In genomic region chr3:105054952-105055351, GRCm38 (mm10) we compare ENCODE assay signal across 9 mouse cellular contexts. TPM values are rescaled to one million over a fixed set of nuclear protein-coding genes. Genes with fewer than 3 reads are reported as not detected.
DNase-seq lines count a peak whose midpoint lies in the region; ATAC-seq and TF ChIP-seq lines count a peak whose summit lies in the region.
"Had no signal": no experiment of that assay in that cellular context is flagged by ENCODE, and none has a peak within 500 bp of the region (broad histone marks: within the 10 kb centered on the region; RNA-seq: fewer than 3 reads in every experiment).

No protein-coding gene starts in this region.

- H3K4me1 ChIP-seq in heart, embryonic 11.5 days (ENCODE audit: control insufficient read depth, insufficient read depth, low read length): peaks cover 28% of the 10 kb centered on the region
- H3K4me1 ChIP-seq in stomach, embryonic 15.5 days: peaks cover 20% of the 10 kb centered on the region
- H3K4me1 ChIP-seq in hindbrain, embryonic 14.5 days (replicated peaks; ENCODE audit: control insufficient read depth, insufficient read depth, low read length): peaks cover 20% of the 10 kb centered on the region

- H3K9me3 ChIP-seq in heart, embryonic 11.5 days (replicated peaks; ENCODE audit: control insufficient read depth, low read length): no peaks in the 10 kb centered on the region
- H3K9me3 ChIP-seq in stomach, embryonic 15.5 days: no peaks in the 10 kb centered on the region
- H3K9me3 ChIP-seq in hindbrain, embryonic 14.5 days (ENCODE audit: control insufficient read depth, low read length): no peaks in the 10 kb centered on the region

- H3K27me3 ChIP-seq in Patski: no peaks in the 10 kb centered on the region
- H3K27me3 ChIP-seq in heart, embryonic 11.5 days (ENCODE audit: control insufficient read depth, insufficient read depth, low read length): no peaks in the 10 kb centered on the region
- H3K27me3 ChIP-seq in stomach, embryonic 15.5 days (replicated peaks): 0 out of 2 replicates have a peak, but pooled peaks cover 5% of the 10 kb centered on the region
- no peaks in the 10 kb centered on the region for H3K27me3 ChIP-seq in hindbrain, embryonic 14.5 days (ENCODE audit: control insufficient read depth, insufficient read depth, low read length)

- H3K4me3 ChIP-seq in heart, embryonic 11.5 days (ENCODE audit: low read depth, low read length): no peak overlapping the region; the same call in 1 of the 2 replicates
- H3K4me3 ChIP-seq in stomach, embryonic 15.5 days (replicated peaks): no peak overlapping the region
- H3K4me3 ChIP-seq in hindbrain, embryonic 14.5 days (replicated peaks; ENCODE audit: low read length): no peak overlapping the region

- POLR2A ChIA-PET in Patski (lab: Charles Lee): interaction anchor here (0.7 to 1.3 kb wide), 6 partner anchors 18 to 188 kb away, joined by 3 read pairs; no protein-coding TSS in a partner anchor

- in situ Hi-C loops in Patski (cut with MboI; ENCODE audit: low pct_unique_long_range_greater_than_20kb): loop anchor here (5.0 to 10.0 kb wide), 5 partner anchors 48 to 530 kb away; partner anchors contain the start of gene Rhoc

- TF ChIP-seq CTCF in Patski (IDR thresholded peaks at IDR 0.05): no peak

- CTCF ChIA-PET in Patski (lab: Charles Lee): interaction anchor here (0.7 to 5.6 kb wide), 10 partner anchors 11 to 266 kb away, joined by 3 to 192 read pairs (median 3); partner anchors contain the start of gene Rhoc

- peak; percentile 74 for ATAC-seq in Patski
- peak; percentile 79 for ATAC-seq in heart, embryonic 11.5 days (replicated peaks; ENCODE audit: insufficient number of reproducible peaks, low FRiP score, low TSS enrichment)
- ATAC-seq in stomach, embryonic 15.5 days (ENCODE audit: insufficient read depth, low FRiP score, low read depth): no peak
- no peak for ATAC-seq in hindbrain, embryonic 14.5 days (ENCODE audit: low FRiP score)
- ATAC-seq in megakaryocyte progenitor cell, adult 5-6 weeks (replicated peaks; ENCODE audit: poor library complexity): no peak

- H3K27ac ChIP-seq in heart, embryonic 11.5 days (ENCODE audit: low read depth, low read length): peak overlapping the region; percentile 94
- peak overlapping the region; percentile 71; the same call in 1 of the 2 replicates for H3K27ac ChIP-seq in stomach, embryonic 15.5 days
- no peak overlapping the region for H3K27ac ChIP-seq in hindbrain, embryonic 14.5 days

- peak overlapping the region; percentile 46 for H3K4me2 ChIP-seq in heart, embryonic 11.5 days
- H3K4me2 ChIP-seq in stomach, embryonic 15.5 days: no peak overlapping the region
- no peak overlapping the region for H3K4me2 ChIP-seq in hindbrain, embryonic 14.5 days (replicated peaks)

- H3K36me3 ChIP-seq in heart, embryonic 11.5 days (ENCODE audit: control insufficient read depth, insufficient read depth, low read length): no peaks in the 10 kb centered on the region
- H3K36me3 ChIP-seq in stomach, embryonic 15.5 days: no peaks in the 10 kb centered on the region
- no peaks in the 10 kb centered on the region for H3K36me3 ChIP-seq in hindbrain, embryonic 14.5 days (replicated peaks; ENCODE audit: control insufficient read depth, insufficient read depth)

- H3K9ac ChIP-seq in heart, embryonic 11.5 days (ENCODE audit: low read depth, low read length): no peak overlapping the region
- H3K9ac ChIP-seq in stomach, embryonic 15.5 days: no peak overlapping the region
- H3K9ac ChIP-seq in hindbrain, embryonic 14.5 days: no peak overlapping the region

- DNase-seq in gastrocnemius, adult 18-20 months (ENCODE audit: low spot score): peak; percentile 76
- no peak for DNase-seq in gastrocnemius, postnatal 4 days (ENCODE audit: low spot score in 2 of 2)
- peak; percentile 100 for DNase-seq in Patski (ENCODE audit: low read depth, low spot score)
- DNase-seq in kidney, postnatal 25 days: peak; percentile 68 to 87
- DNase-seq in hindbrain, embryonic 14.5 days (ENCODE audit: low spot score): no peak

- WGBS in heart, embryonic 11.5 days (ENCODE audit: insufficient replicate concordance): 23% methylated on average over 7 of the region's 7 CpGs
- 52% methylated on average over 7 of the region's 7 CpGs for WGBS in stomach, embryonic 15.5 days
- WGBS in hindbrain, embryonic 14.5 days: 69% methylated on average over 7 of the region's 7 CpGs

RNA-seq across cellular contexts. Expression of gene Cttnbp2nl, which starts 2.0 kb away (rescaled TPM):
- total RNA-seq in gastrocnemius, adult 18-20 months (2021): 1 to 10 TPM; 5.8 to 6.3 TPM
- 10 to 100 TPM; 19.5 to 21.1 TPM for total RNA-seq in gastrocnemius, postnatal 4 days (2021)
- 46.4 TPM for polyA plus RNA-seq in Patski (2021)
- 26.1 and 35.7 TPM in 2 replicates for polyA plus RNA-seq in heart, embryonic 11.5 days (2014; fragmentation: Nextera tagmentation; extraction: Ambion mirVana)
- polyA plus RNA-seq in stomach, embryonic 15.5 days (2015; fragmentation: Nextera tagmentation; extraction: Ambion mirVana): 22.9 and 23.0 TPM in 2 replicates
- polyA plus RNA-seq in hindbrain, embryonic 14.5 days (2014; fragmentation: Nextera tagmentation; extraction: Ambion mirVana): 47.1 and 55.4 TPM in 2 replicates
- total RNA-seq in megakaryocyte progenitor cell, adult 5-6 weeks (2015): 0.17 and 0.39 TPM in 2 replicates
- 0.07 TPM in 1 of 2 replicates, not detected in the other for total RNA-seq in megakaryocyte progenitor cell, adult 5-6 weeks (2017)

RNA-seq across cellular contexts. Expression of gene 4930564D02Rik, which starts 11.7 kb away (rescaled TPM):
- total RNA-seq in gastrocnemius, adult 18-20 months (2021): not detected
- total RNA-seq in gastrocnemius, postnatal 4 days (2021): not detected
- polyA plus RNA-seq in Patski (2021): not detected
- not detected in 2 replicates for polyA plus RNA-seq in heart, embryonic 11.5 days (2014; fragmentation: Nextera tagmentation; extraction: Ambion mirVana)
- not detected in 2 replicates for polyA plus RNA-seq in stomach, embryonic 15.5 days (2015; fragmentation: Nextera tagmentation; extraction: Ambion mirVana)
- polyA plus RNA-seq in hindbrain, embryonic 14.5 days (2014; fragmentation: Nextera tagmentation; extraction: Ambion mirVana): not detected in 2 replicates
- total RNA-seq in megakaryocyte progenitor cell, adult 5-6 weeks (2015): not detected in 2 replicates
- not detected in 2 replicates for total RNA-seq in megakaryocyte progenitor cell, adult 5-6 weeks (2017)
- total RNA-seq: neutrophil, adult 5-6 weeks had no signal

Comparison
In these comparisons a context has a peak if more than half of its experiments do, and no peak if none do; other contexts are left out.
1. DNase-seq: peak in gastrocnemius, adult 18-20 months (single experiment), Patski (single experiment) and kidney, postnatal 25 days (2 of 2); none in gastrocnemius, postnatal 4 days (0 of 2) and hindbrain, embryonic 14.5 days (single experiment).
2. ATAC-seq: peak in Patski (single experiment) and heart, embryonic 11.5 days (single experiment); none in stomach, embryonic 15.5 days (single experiment), hindbrain, embryonic 14.5 days (single experiment) and megakaryocyte progenitor cell, adult 5-6 weeks (single experiment).